Mouse (Mus musculus): ENCODE measurements around the gene Pkd1l2.

- TF ChIP-seq POLR2A (IDR thresholded peaks at IDR 0.05; ENCODE audit: insufficient read depth, low read depth, low read length) = peak; percentile 44; the same call in 1 of the 2 replicates
- no peak for TF ChIP-seq CTCF (IDR thresholded peaks at IDR 0.05; ENCODE audit: insufficient read depth, low read depth, low read length)
Measured at GRCm38 (mm10) chr8:116993095-116993867, 89.0 kb downstream of the Pkd1l2 start, which contains the start of gene Gcsh.

All from olfactory bulb, adult 2 months (tissue).